Mouse (Mus musculus): ENCODE results near the gene Vmn2r32. TPM values are rescaled to one million over a fixed set of nuclear protein-coding genes. Genes with fewer than 3 reads are reported as not detected.
"Not testable (repeated sequence)": the region's sequence is repeated elsewhere in the genome, so short reads cannot be mapped to it uniquely, and the experiment has no call there.

Gene Vmn2r32
- polyA plus RNA-seq (2015; fragmentation: Nextera tagmentation; extraction: Ambion mirVana): not detected in 2 replicates

GRCm38 (mm10) chr7:7479918-7480317, at the start of gene Vmn2r32:
Gene Vmn2r32, minus strand, starts transcription at chr7:7480018.
- not testable (repeated sequence) for H3K9me3 ChIP-seq; H3K27ac ChIP-seq; H3K4me1 ChIP-seq (replicated peaks); H3K27me3 ChIP-seq; H3K36me3 ChIP-seq; H3K4me3 ChIP-seq (replicated peaks); H3K4me2 ChIP-seq (replicated peaks); ATAC-seq; H3K9ac ChIP-seq (replicated peaks)
- 59% methylated on average over 2 of the region's 2 CpGs for WGBS

Other genes with a start within 250 kb of the Vmn2r32 start
- gene Vmn2r29, start 232.7 kb downstream of the Vmn2r32 start, polyA plus RNA-seq (2015; fragmentation: Nextera tagmentation; extraction: Ambion mirVana): 0.71 and 1.5 TPM in 2 replicates
- gene Gm45844, start 201.7 kb downstream of the Vmn2r32 start, polyA plus RNA-seq (2015; fragmentation: Nextera tagmentation; extraction: Ambion mirVana): 4.6 and 6.0 TPM in 2 replicates
- 150 and 157 TPM in 2 replicates for gene Clcn4, start 179.2 kb downstream of the Vmn2r32 start, polyA plus RNA-seq (2015; fragmentation: Nextera tagmentation; extraction: Ambion mirVana)
- gene Vmn2r30, start 142.4 kb downstream of the Vmn2r32 start, polyA plus RNA-seq (2015; fragmentation: Nextera tagmentation; extraction: Ambion mirVana): not detected in 2 replicates
- not detected in 2 replicates for gene Gm45783, start 105.4 kb downstream of the Vmn2r32 start, polyA plus RNA-seq (2015; fragmentation: Nextera tagmentation; extraction: Ambion mirVana)
- not detected in 2 replicates for gene Vmn2r31, start 80.3 kb downstream of the Vmn2r32 start, polyA plus RNA-seq (2015; fragmentation: Nextera tagmentation; extraction: Ambion mirVana)
- gene Vmn2r33, start 86.8 kb upstream of the Vmn2r32 start, polyA plus RNA-seq (2015; fragmentation: Nextera tagmentation; extraction: Ambion mirVana): not detected in 2 replicates
- gene Vmn2r34, start 209.5 kb upstream of the Vmn2r32 start, polyA plus RNA-seq (2015; fragmentation: Nextera tagmentation; extraction: Ambion mirVana): not detected in 2 replicates